Mouse (Mus musculus) cerebellum, postnatal 4 days (tissue): ENCODE data around the gene Tekt5.

Experiments
- DNase-seq, 2 experiments: peaks; one replicate each; pipeline ENCODE4 v3.0.0; 2022; ENCODE audit warnings: low spot score in 2 of 2, mixed read lengths in 1 of 2

Gene Tekt5

DNA sequence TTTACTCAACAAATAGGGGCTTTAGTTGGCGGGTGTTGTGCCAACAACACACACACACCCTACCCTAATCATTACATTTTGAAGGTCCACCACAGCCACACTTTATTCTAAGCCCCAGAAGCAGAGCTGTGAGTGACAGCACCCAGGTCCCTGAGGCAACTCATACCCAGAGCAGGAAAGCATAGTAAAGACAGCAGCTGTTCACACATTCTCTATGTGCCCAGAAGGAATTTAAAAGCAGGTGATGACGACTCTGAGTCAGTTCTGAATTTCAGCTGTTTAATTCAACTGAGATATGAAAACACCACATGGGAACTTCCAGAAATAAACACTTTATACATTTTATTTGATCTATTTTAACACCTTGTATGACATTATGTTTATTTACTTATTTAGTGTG is 15.8 kb downstream of the Tekt5 start:
- no peak for DNase-seq

DNA sequence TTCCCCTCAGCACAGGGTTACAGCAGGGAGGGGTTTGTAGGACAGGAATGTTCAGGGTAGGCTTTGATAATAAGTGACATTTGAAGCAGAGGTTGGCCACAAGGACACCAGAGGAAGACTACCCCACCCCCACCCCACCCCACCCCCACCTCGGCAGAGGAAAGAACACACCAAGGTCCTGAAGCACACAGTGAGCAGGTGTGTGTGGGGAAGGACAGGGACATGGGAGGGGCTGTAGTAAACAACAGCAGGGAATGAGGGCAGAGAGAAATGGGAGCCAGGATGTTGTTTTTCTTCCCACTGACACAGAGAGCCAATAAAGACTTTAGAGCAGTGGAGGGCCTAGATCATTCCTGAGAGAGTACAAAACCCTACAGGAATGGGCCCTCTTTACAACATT is 18.0 kb downstream of the Tekt5 start:
- no peak for DNase-seq

DNA sequence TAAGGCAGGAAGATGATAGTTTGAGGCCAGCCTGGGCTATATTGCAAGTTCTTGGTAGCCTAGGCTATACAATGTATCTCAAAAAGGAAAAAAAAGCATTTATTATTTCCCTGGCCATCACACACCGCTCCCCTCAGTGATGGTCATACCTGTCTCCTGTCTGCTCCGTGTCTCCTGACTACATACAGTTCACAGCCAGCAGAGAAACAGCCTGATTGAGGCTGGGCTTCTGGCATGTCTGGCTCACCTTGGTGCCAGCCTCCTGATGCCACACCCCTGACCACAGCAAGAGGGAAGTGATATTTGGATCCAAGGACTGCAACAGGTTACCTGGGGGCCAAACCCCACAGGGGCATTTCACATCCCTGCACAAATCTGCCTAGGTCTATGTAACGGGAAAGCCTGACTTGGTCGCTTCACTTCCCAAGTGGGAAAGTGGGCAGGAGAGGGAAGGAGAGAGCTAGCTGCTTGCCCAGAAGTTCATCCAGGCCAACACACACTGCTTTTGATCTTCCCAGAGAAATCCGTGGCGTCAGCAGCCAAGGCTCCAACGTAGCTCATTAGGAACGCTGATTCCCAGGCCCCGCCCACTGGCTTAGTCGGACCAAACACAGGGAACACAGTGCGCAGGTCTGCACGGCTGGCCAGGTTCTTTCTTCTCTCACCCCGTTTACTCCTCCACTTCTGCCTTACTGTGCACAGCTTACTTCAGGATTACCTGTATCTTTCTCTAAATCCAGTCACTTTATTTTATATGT is 20.9 kb downstream of the Tekt5 start:
- no peak for DNase-seq

DNA sequence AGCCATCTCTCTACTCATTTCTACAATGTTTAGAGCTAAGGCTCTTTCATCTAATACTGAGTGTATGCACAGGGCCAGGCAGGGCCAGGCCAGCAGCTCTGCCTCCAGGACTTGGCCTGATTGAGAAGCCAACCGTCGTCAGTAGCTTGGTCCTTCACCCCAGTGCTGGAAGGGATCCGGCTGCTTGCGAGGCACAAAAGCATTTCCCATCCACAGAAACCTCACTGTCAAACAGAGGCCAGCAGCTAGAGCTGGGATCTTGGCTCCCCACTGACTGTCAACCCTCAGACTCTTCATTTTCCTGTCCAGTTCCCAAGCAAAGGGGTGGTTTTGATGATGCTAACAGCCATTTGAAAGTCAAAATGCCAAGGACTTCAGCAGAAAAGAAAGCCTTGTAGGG is 22.9 kb downstream of the Tekt5 start:
- DNase-seq: no peak

DNA sequence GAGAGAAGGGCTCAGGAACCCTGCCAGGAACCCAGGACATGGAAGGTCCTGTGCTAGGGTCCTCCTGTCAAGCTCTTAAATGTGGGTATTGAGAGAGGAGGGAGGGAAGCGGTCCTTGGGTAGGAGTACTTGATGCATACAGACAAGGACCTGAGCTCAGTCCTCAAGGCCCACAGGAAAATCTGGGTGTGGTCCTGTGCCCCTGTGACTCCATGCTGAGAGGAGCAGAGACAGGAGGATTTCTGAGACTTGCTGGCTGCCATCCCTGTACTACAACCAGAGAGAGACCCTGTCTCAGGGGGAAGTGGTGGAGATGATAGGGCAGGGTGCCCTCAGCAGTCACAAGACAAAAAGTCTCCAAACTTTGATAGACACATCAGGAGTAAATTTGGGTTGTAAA is 25.3 kb downstream of the Tekt5 start:
- DNase-seq: no peak

DNA sequence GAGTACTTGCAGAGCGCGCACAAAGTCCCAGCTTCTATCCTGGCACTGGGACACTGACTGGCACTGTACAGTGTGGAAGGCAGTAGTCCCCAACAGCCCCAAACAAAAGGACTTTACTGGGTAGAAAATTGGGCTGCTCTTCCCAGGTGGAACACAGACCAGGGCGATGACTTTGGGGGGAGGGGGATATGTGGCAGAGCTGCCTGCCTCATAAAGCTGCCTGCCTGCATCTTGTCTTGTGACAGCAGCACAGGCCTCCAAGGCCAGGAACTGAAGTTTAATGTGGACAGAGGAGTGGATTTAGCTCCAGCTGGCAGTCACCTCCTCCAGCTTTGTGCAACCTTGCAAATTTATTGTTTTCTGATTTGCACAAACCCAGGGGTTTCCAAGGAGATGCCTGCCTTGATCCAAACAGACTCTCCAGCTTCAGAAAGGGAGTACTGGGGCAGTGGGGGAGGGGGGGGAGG is 25.8 kb downstream of the Tekt5 start:
- peak in 1 of 2 experiments; percentile 26 for DNase-seq

DNA sequence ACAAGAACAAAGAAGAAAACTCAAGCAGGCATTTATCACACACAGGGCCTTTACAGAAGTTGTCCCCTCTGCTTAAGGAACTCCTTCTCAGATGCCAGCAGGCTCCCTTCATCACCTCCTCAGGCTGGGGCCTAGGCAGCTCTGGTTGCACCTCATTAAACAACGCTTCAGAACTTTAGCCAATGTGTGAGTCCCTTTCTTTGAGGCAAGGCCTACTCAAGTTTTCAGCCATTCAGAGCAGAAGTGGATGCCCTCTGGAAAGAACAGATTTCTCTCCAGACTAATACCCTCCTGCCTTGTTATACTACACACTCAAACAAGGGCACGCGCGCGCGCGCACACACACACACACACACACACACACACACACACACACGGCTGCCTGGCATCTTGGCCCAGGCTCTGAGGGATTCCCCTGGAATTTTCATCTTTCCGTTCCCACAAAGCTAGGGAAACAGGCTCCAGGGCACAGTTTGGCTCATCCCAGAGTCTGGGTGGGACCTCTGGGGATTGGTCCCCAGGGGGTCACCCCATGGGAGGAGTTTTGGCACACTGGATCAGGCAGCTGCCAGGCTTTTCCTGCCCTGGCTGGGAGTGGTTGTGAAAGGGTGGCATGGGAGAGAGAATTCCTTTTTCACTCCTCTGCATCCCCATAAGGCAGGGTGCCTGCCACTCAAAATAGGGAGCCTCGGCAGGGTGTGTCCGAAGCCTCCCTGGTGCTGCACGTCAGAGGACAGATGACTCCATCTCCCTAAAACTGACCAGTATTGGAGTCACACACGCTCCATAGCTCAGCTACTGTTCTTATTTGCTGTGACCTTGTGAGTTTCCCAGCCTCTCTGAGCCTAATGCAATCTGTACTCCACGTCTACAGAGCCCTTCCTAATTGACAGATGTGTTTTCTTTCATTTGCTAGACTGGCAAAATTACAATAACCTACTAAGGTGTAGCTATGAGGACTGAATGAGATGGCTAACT is 28.8 kb downstream of the Tekt5 start:
- DNase-seq: peak in 1 of 2 experiments; percentile 50

DNA sequence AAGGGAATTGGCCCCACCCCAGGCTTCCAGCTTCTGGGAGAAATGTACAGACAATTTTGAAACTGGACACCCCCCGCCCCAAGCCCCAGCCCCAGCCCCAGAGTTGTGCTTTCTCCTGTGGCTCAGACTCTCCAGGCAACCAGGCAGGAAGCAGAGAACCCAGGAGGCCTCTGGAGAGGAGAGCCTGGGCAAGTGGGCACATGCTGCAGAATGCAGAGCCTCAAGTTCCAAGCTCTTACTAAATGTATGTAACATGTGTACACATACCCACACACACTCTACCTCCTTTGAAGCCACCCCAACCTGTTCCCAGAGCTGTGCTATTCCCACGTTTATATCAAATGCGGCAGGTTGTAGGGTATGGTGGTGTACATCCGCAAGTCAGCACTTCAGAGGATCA is 29.5 kb downstream of the Tekt5 start:
- no peak for DNase-seq

DNA sequence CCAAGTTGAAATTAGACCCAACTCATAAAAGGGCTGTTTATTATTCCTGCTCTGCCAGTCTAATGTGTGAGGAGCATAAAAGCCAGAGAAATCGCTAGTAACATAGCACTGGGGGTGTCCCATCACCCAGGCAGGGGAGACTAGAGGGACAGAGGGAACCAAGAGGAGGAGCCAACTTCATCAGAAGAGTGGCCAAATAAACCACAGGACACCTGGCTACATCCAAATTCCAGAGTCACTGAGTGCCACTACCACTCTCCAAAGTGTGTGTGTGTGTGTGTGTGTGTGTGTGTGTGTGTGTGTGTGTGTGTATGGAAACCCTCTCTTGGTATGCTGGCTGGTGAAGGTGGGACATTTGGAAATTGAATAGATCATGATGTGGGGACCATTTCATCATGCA is 32.2 kb downstream of the Tekt5 start:
- no peak for DNase-seq

DNA sequence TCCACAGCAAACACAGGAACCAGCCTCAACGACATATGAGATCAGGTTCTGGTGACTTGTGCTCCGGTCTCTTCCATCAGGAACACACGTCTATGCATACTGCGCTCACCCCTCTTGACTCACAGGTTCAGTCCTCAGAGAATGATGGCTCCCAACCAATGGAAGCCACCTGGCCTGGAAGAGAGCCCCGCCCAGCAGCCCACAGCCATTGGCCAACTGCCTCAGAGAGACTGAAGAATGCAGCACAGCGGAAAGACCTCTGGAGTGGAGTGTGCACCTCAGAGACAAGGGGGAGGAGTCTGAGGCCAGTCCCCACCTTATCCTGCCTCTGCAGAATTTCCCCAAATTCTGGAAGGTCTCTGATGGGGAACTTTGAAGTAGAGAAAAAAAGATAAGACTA is 36.0 kb downstream of the Tekt5 start:
- DNase-seq: no peak

DNA sequence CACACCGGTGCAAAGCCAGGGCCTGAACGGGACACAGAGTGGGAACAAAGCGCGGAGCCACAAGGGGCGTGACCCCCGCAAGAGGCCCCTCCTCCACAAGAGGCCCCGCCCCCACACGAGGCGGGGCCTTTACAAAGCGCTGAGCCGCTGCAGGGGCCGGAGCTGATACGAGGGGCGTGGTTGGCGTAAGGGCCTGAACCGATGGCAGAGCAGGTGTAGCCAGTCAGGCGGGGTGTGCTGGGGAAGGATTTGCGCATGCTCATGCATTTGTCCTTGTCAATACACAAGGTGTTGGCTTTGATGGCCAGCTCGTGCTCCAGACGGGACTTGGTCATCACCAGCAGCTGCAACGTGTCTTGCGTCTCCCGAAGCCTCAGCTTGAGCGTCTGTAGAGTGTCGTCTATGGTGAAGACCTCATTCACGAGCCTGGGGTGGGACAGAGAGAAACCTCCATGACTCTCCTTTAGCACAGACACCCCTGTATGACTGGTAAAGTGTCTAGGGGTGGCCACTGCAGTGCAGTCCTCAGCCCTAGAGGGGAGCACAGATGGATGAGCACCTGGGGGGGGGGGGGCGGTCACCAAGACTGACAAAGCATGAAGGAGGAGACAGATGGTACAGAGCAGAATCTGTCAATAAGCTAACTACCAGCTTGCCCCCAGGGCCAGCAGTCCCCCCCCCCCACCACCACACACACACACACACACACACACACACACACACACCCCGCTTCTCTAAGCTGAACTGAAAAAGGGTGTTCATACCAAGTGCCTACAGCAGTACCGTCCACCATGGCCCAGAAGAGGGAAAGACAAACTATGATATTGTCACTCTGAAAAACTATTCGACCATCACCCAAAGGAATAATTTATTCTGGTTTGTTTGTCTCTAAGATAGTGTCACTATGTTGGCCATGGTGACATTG is 37.0 kb downstream of the Tekt5 start:
- DNase-seq: peak in 1 of 2 experiments; percentile 49

DNA sequence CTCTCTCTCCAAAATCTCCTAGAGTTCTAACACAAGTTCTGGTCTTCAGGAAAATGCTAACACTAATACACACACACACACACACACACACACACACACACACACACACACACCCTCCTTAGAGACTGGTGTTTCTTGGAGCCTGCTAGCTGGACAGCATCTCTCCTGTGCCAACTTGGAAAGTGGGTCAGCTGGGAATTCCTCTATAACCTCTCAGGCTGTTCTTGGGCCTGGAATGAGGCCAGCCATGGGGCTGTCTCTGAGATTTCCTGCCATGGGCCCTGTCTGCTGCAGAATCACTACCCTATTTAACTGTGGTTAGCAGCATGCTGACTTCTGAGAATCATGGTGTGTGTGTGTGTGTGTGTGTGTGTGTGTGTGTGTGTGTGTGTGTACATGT is 40.3 kb downstream of the Tekt5 start:
- DNase-seq: peak in 1 of 2 experiments; percentile 60

DNA sequence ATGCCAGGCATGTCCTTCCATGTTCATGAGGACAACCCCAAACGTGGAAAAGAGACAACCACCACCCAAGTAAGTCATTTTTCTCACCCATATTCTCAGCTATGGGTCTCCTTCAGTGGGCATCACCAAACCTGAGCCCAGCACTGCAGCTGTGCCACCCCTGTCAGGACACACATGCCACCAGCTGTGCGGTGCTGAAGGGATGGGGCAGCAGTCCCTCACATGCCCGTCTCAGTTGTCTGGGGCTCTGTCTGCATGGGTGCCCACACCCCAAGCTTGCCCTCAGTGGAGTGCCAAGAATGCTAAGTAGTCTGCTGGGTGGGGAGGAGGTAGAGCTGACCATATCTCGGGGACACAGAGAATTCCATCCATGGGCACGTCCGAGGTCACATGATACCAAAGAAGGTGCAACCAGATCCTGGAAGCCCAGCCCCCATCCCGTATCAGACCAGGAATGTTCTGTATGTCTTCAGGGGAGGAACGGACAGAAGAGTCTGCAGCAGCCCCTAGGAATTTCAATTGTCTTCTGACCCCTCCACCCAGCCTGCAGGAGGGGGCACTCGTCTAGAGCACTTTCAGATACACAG is 44.1 kb downstream of the Tekt5 start:
- DNase-seq: no peak

DNA sequence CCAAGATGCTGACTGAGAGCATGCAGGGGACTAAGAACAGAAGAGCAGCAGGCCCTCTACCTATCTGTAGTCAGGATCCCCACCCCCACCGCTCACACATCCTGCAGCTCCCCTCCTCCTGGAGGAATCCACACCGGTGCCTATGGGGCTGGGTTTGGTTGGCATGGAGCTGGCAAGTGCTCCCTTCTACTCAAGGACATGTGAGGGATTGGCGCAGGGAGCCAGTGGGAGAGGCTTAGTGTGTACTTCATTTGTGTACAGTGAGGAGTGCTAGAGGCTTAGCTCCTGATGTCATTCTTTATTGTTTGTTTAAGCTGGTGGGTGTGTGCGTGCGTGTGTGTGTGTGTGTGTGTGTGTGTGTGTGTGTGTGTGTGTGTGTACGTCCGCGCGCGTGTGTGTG is 45.4 kb downstream of the Tekt5 start:
- no peak for DNase-seq

DNA sequence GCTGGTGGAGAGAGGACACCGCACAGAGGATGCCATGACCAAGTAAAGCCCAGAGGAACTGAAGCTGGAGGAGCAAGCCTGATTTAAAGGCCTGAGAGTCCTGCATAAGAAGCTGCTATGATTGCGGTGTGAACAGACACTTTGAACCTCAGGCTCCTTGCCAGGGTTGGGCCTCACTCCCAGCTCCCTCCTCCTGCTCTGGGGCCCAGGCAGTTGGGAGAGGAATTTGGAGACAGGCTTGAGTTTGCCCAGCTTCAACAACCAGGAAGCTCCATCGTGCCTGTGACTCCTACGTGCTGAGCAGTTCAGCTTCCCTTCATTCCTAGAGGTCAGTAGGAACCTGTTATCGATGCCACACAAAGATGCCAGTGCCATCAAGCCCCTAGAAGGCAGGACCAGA is 45.9 kb downstream of the Tekt5 start:
- DNase-seq: no peak

DNA sequence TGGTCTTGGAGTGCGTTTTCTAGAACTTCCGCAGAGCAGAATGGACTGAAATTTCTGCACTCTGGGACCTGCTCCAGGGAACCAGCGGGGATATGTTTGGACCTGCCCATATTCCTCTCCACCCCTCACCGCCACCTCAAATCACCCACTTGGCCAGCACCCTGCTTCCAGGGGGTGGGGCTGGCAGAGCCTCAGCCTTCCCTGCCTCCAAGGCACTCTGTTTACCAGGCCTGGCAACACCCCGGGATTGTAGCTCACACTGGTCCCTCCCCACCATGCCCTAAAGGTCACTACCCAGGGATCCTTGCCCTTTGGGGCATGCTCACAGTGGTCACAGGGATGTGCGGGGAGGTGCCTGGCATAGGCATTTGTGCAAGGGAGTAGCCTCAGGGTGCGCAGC is 47.7 kb downstream of the Tekt5 start:
- no peak for DNase-seq

DNA sequence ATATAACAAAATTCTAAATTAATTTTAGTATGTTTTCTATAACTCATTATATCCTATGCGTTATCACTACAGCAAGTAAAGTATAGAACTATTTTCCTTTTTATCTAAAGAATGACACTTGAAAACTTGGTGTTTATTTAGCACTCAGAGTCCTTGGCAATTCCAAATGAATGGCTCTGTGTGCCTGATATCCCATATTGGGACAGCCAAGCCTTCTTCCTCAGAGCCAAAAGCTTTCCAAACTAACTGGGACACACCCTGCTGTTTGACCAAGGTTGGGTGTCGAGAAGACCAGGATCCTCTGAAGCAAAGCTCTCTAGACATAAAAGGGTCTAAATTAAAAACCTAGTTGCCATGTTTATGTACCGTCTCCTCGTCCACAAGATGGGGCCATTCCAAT is 54.2 kb downstream of the Tekt5 start:
- DNase-seq: no peak

DNA sequence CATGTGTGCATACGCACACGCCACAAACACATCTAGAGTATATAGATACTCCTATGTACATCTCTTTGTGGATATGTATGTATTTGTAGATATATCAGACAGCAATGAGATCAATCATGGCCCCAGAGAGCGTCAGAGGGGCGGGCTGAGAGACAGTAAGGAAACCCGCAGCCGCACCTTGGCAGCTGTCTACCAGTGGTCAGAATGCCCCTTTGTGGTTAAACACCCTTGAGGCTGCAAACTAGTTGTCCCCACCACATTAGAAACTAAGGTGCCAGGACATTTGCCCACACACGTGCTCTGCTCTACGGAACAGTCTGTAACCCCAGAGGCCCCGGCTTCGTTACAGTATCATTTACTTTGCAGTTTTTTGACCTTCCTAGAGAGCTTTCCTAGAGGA is 55.4 kb downstream of the Tekt5 start:
- no peak for DNase-seq

DNA sequence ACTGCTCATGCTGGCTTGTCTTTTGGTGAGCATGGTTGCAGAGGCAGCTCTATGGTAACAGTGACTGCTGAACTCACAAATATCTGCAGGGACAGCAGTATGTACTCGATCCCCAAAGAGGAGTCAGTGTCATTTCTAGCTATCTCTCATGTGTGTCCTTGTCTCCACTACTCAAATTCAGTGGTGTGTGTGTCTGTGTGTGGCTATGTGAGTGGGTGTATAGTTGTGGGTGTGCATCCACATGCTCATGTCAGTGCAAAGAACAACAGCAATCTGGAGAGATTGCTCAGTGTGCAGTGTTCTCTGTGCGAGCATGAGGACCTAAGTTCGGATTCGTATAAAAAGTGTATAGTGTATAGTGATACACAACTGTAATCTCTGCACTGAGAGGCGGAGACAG is 56.7 kb downstream of the Tekt5 start:
- no peak for DNase-seq

DNA sequence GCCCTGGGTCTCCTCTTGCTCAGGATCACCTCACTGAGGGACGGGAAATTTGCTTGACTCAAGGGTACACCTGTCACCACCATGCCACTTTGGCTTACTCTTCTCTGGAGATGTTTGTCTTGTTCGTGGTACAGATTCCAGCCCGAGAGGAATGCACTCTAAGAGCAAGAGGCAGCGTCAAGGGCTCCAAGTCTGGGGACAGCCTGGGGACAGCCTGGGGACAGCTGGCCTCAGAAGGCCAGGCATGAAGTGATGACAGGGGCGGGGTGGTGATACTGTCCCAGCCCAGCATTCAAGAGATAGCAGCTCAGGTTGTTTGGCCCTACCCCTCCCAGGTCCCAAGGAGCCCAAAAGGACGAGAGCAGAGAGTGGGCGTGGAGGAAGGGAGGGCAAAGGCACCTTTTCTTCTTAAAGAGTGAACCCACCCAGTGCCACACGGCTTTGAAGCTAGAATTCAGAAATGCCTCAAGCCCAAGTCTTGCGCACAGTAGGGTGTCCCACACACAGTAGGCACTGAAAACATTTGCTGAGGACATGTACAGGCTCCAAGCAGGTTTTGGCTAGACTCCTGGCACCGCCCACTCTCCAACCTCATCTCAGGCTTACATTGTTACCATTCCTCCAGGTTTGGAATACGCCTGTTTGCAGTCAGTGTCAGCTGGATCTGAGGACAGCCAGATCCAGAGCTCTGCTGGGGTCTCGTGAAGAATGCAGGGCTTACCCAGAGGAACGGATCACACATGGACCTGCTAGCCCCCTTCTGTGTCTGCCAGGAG is 57.7 kb downstream of the Tekt5 start:
- DNase-seq: no peak
